Mouse (Mus musculus) CD8-positive naive resting alpha-beta T cell, adult 2 months (primary cell): ENCODE measurements around the gene Gm8300.
"Not testable (repeated sequence)": the region's sequence is repeated elsewhere in the genome, so short reads cannot be mapped to it uniquely, and the experiment has no call there.

Source experiments
- DNase-seq, 2 experiments: peaks; one replicate each; pipeline ENCODE4 v3.0.0; 2022; ENCODE audit warnings: low read depth in 2 of 2, low spot score in 2 of 2

Gene Gm8300

GRCm38 (mm10) chr12:87514016-87514415, at the start of gene Gm8300:
Gm8300 (plus strand) TSS chr12:87514316.
- DNase-seq, result not testable (repeated sequence)

- no peak for DNase-seq
Measured at GRCm38 (mm10) chr12:87464678-87465297, 49.3 kb upstream of the Gm8300 start.

GRCm38 (mm10) chr12:87470263-87471136, 43.6 kb upstream of the Gm8300 start:
- DNase-seq, result no peak

GRCm38 (mm10) chr12:87471421-87471963, 42.6 kb upstream of the Gm8300 start:
- DNase-seq, result no peak

GRCm38 (mm10) chr12:87471964-87472786, 41.9 kb upstream of the Gm8300 start, which contains the start of gene Snw1:
Snw1 (minus strand) TSS chr12:87472274.
- DNase-seq, result peak; percentile 90 to 92

- DNase-seq, result no peak
Measured at GRCm38 (mm10) chr12:87474756-87475155, 39.4 kb upstream of the Gm8300 start.

- DNase-seq, result not testable (repeated sequence)
Measured at GRCm38 (mm10) chr12:87482482-87482881, 31.6 kb upstream of the Gm8300 start.

- not testable (repeated sequence) for DNase-seq
Measured at GRCm38 (mm10) chr12:87488683-87489082, 25.4 kb upstream of the Gm8300 start.

GRCm38 (mm10) chr12:87494421-87494820, 19.7 kb upstream of the Gm8300 start, which contains the start of gene Gm5788:
Gm5788 (plus strand) TSS chr12:87494721.
- not testable (repeated sequence) for DNase-seq

- not testable (repeated sequence) for DNase-seq
Measured at GRCm38 (mm10) chr12:87519616-87520015, 5.5 kb downstream of the Gm8300 start.

- no peak for DNase-seq
Measured at GRCm38 (mm10) chr12:87543927-87544326, 29.8 kb downstream of the Gm8300 start.

GRCm38 (mm10) chr12:87550628-87551027, 36.5 kb downstream of the Gm8300 start:
- DNase-seq, result not testable (repeated sequence)
